Mouse (Mus musculus) lung, postnatal 10 days (tissue): ENCODE measurements at regions not wholly inside any gene's neighbourhood (a gene's known extent, or its start where the extent isn't known, plus 50 kb on each side); places are given as distances from the start of the nearest gene placed in this dataset.

Experiments
- DNase-seq: peaks from one replicate; pipeline ENCODE4 v3.0.0; 2021

GRCm38 (mm10) chr1:158180095-158180494 is 176.0 kb downstream of the Brinp2 start:
- no peak for DNase-seq

DNA sequence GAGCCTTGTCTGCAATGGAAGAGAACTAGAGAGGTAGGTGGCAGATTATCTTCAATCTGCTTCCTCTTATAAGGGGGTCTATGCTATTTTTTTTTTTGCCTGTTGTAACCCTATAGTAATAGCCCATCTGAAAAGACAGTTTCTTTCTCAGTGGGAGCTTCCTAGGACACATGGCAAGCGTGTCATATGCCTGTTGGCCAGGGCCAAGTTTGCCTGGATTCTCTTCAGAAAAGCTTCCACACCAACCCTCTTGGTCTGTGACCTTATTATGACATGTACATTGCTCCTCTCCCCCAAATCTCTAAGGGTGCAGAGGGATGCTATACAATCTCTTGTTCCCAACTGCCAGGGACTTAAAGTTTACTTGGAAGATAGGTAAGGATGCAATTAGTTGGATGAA is 174.8 kb downstream of the Brinp2 start:
- DNase-seq, result no peak

GRCm38 (mm10) chr1:158187651-158188050 is 168.5 kb downstream of the Brinp2 start:
- no peak for DNase-seq

DNA sequence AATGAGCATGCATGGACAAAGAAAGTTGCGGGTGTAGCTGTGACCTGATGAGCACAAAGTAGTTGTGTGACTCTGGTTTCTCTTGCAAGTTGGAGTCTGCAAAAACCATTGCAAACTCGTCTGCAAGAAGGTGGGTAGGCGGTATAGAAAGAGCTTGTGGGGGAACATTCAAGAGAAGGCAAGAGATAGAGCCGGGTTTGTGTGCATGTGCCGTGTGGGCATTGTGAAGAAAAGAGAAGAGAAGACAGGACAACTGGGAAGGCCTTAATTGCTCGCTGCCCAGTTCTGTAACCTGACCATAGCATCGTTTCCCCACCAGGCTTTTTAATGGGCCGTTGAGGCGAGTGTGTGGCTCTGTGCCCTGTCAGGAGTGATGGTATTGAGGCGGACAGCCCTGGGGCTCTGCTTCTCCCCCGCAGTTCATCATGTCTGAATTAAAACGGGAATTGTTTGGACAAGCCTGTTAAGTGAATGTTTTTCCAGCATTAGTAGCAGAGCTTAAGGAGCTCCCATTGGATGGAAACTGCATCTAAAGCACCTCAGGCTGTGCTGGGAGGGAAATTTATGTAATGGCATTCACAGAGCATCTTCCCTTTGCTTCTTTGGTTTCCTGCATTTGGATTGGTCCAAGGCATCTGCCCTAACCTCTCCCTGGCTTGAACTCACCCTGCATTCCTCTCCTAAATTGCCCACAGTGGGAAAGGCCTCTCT is 163.1 kb downstream of the Brinp2 start:
- no peak for DNase-seq

DNA sequence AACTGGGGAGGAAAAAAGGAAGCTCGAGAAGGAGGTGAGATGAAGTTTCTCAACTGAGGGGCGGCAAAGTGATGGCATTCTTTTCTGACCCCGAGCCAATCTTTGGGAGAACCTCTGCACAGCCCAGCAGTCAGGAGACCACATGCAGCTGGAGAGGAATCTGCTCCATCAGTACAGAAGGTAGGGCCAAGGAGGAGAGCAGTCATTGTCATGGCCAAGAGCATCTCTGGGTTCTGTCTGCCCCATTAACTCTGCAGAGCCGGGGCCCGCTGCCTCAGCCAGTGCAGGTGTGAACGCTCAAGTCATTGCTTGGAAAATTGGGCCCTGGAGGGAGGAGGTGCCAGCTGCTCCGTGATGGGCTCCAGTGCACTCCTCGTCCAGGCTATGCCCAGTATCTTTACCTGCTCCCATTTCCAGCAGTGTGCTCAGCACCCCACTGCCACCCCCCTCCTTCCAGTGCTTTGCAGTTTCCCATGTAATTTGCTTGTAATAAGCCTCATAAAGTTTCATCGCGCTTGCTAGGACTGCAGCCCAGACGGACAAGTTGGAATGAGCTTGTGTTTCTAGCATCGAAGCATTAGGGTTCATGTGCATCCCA is 162.1 kb downstream of the Brinp2 start:
- no peak for DNase-seq
